Mouse (Mus musculus): ENCODE results near the gene Yars2. TPM values are rescaled to one million over a fixed set of nuclear protein-coding genes. Genes with fewer than 3 reads are reported as not detected.

Gene Yars2
- polyA plus RNA-seq, 3 experiments from 2014 or later: 3.4 to 6.5 (median 5.0) TPM

Other genes with a start within 250 kb of the Yars2 start
- not detected for gene Pkp2, start 89.6 kb upstream of the Yars2 start, polyA plus RNA-seq (2017; shearing (Covaris generic))
- 10 to 100 TPM; 50.9 to 64.8 (median 53.6) TPM for gene Dnm1l, start 56.0 kb downstream of the Yars2 start, polyA plus RNA-seq (2017; shearing (Covaris generic))

Measured in inflammation-experienced regulatory T-cells, adult 6 months (primary cell).